Mouse (Mus musculus): ENCODE results near the gene Tmem132e. TPM values are rescaled to one million over a fixed set of nuclear protein-coding genes. Genes with fewer than 3 reads are reported as not detected.

Tmem132e gene
- total and polyA plus RNA-seq, 2 experiments from 2014 or later, result not detected

DNA sequence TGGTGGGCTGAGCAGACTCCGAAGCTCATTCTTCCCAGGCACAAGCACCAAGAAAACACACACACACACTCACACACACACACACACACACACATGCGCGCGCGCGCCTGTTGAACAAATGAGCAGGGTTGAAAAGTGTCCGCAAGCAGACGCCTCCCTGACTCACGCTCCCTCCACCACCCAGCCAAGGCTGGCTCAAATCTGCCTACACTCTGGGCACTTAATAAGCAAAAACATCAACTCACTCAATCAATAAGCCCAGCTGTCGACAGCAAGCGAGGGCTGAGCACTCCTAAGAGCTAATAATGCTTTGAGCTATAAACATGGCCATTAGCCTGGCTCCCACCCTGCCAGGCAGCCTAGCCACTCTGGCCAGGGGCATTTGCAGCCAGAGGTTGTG is 18.5 kb upstream of the Tmem132e start:
- Histone ChIP-seq H3K36me3 (replicated peaks; ENCODE audit: control insufficient read depth, insufficient read depth, low read length) (no peaks in the 10 kb centered on the region), H3K4me1 (ENCODE audit: control insufficient read depth, insufficient read depth) (no peaks in the 10 kb centered on the region), H3K27ac (ENCODE audit: low read depth) (no peak overlapping the region), H3K27me3 (ENCODE audit: control insufficient read depth, insufficient read depth, low read length) (no peaks in the 10 kb centered on the region), H3K4me3 (ENCODE audit: low read depth, low read length) (no peak overlapping the region), H3K9me3 (replicated peaks; ENCODE audit: control insufficient read depth, low read length) (no peaks in the 10 kb centered on the region), H3K9ac (replicated peaks; ENCODE audit: low read depth, low read length) (no peak overlapping the region), H3K4me2 (ENCODE audit: low read depth, low read length) (no peak overlapping the region)
- 75% methylated on average over 11 of the region's 11 CpGs for WGBS
- DNase-seq (ENCODE audit: low spot score) (no peak), ATAC-seq (ENCODE audit: insufficient read depth, low read depth) (no peak)
- no peak for TF ChIP-seq EP300 (IDR thresholded peaks at IDR 0.05; ENCODE audit: low read depth)
- no peak for TF ChIP-seq CTCF (IDR thresholded peaks at IDR 0.05; ENCODE audit: low read depth)

DNA sequence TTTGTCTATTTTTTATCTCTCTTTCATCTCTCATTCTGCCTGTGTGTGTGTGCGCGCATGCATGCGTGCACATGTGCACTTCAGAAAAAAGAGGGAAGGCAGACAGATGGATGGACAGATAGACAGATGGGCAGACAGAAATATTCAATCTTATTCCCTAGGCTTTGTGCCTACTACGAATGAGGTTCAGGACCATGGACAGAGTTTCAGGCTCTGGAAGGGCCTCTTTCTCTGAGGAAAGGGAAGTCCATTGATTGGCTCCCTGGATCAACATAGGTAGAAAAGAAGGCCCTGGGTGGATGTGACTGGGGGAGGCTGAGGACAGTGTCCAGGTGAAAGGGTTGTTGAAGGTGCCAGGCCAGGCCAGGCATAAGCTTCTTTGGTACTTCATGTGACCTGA is 17.1 kb upstream of the Tmem132e start:
- Histone ChIP-seq H3K27me3 (ENCODE audit: control insufficient read depth, insufficient read depth, low read length) (no peaks in the 10 kb centered on the region), H3K4me2 (ENCODE audit: low read depth, low read length) (no peak overlapping the region), H3K27ac (ENCODE audit: low read depth) (no peak overlapping the region), H3K4me1 (ENCODE audit: control insufficient read depth, insufficient read depth) (no peaks in the 10 kb centered on the region), H3K9me3 (replicated peaks; ENCODE audit: control insufficient read depth, low read length) (no peaks in the 10 kb centered on the region), H3K36me3 (replicated peaks; ENCODE audit: control insufficient read depth, insufficient read depth, low read length) (no peaks in the 10 kb centered on the region), H3K9ac (replicated peaks; ENCODE audit: low read depth, low read length) (no peak overlapping the region), H3K4me3 (ENCODE audit: low read depth, low read length) (no peak overlapping the region)
- TF ChIP-seq CTCF (IDR thresholded peaks at IDR 0.05; ENCODE audit: low read depth) (no peak), EP300 (IDR thresholded peaks at IDR 0.05; ENCODE audit: low read depth) (no peak)
- ATAC-seq (ENCODE audit: insufficient read depth, low read depth) (no peak), DNase-seq (ENCODE audit: low spot score) (no peak)
- WGBS, result 68% methylated on average over 4 of the region's 4 CpGs

DNA sequence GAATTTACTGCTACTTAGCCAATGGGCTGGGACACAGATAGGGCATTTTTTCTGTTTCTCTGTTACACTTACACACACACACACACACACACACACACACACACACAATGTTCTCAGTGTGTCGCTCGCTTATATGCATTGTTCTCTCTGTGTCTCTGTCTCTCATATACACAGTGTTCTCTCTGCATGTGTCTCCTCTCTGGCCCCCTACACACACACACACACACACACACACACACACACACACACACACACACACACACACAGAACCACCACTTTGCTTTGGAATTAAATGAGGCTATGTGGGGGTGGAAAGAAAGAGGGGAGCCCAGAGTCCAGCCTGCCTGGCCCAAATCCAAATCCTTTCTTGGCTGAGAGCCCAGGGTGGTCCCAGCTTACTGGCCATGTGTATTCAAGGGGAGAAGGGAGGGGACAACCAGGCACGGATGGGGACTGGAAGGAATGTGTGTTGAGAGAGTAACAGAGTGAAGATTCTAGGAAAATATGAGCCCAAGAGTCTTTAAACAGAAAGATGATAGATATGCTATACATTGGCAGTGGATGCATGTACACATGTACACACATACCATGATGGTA is 8.0 kb upstream of the Tmem132e start:
- Histone ChIP-seq H3K4me3 (ENCODE audit: low read depth, low read length) (no peak overlapping the region), H3K27ac (ENCODE audit: low read depth) (no peak overlapping the region), H3K4me1 (ENCODE audit: control insufficient read depth, insufficient read depth) (no peaks in the 10 kb centered on the region), H3K9ac (replicated peaks; ENCODE audit: low read depth, low read length) (no peak overlapping the region), H3K27me3 (ENCODE audit: control insufficient read depth, insufficient read depth, low read length) (peaks cover 25% of the 10 kb centered on the region), H3K4me2 (ENCODE audit: low read depth, low read length) (no peak overlapping the region), H3K36me3 (replicated peaks; ENCODE audit: control insufficient read depth, insufficient read depth, low read length) (no peaks in the 10 kb centered on the region), H3K9me3 (replicated peaks; ENCODE audit: control insufficient read depth, low read length) (no peaks in the 10 kb centered on the region)
- no peak for TF ChIP-seq CTCF (IDR thresholded peaks at IDR 0.05; ENCODE audit: low read depth)
- no peak for TF ChIP-seq EP300 (IDR thresholded peaks at IDR 0.05; ENCODE audit: low read depth)
- DNase-seq (ENCODE audit: low spot score) (no peak), ATAC-seq (ENCODE audit: insufficient read depth, low read depth) (no peak)
- 47% methylated on average over 3 of the region's 3 CpGs for WGBS

DNA sequence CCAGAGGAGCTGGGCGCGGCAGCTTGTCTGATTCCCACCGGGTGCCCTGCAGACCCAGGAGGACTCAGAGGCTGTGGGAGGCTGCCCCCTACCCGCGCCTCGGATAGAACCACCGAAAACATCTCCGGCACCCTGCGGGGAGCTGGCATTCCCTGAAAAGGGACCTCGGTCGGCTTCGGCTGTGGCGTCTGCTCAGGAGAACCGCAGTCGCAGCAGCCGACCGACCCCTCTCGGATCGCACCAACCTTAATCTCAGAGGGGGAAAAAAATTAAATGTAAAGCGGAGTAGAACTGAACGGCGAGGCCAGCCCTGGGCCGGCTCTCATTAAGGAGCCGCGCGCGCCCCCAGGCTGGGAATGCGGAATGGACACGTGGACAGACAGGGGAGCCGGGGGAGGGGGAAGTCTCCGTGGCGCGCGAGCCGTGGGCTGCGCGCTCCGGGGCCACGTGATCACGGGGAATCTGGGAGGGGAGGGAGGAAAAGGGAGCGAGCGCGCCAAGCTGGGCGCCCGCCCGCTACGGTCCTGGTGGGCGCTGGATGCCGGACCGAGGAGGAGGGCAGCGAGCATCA is 1.6 kb upstream of the Tmem132e start:
- Histone ChIP-seq H3K4me3 (ENCODE audit: low read depth, low read length) (peak overlapping the region; percentile 54), H3K9ac (replicated peaks; ENCODE audit: low read depth, low read length) (no peak overlapping the region), H3K4me2 (ENCODE audit: low read depth, low read length) (peak overlapping the region; percentile 73), H3K4me1 (ENCODE audit: control insufficient read depth, insufficient read depth) (peaks cover 15% of the 10 kb centered on the region), H3K36me3 (replicated peaks; ENCODE audit: control insufficient read depth, insufficient read depth, low read length) (no peaks in the 10 kb centered on the region), H3K27me3 (ENCODE audit: control insufficient read depth, insufficient read depth, low read length) (peaks cover 83% of the 10 kb centered on the region), H3K9me3 (replicated peaks; ENCODE audit: control insufficient read depth, low read length) (no peaks in the 10 kb centered on the region), H3K27ac (ENCODE audit: low read depth) (no peak overlapping the region)
- TF ChIP-seq EP300 (IDR thresholded peaks at IDR 0.05; ENCODE audit: low read depth) (no peak), CTCF (IDR thresholded peaks at IDR 0.05; ENCODE audit: low read depth) (no peak)
- ATAC-seq (ENCODE audit: insufficient read depth, low read depth) (0 out of 2 replicates have a peak, but pooled peaks have one; percentile 5), DNase-seq (ENCODE audit: low spot score) (no peak)
- under 1% methylated on average over 51 of the region's 51 CpGs for WGBS

DNA sequence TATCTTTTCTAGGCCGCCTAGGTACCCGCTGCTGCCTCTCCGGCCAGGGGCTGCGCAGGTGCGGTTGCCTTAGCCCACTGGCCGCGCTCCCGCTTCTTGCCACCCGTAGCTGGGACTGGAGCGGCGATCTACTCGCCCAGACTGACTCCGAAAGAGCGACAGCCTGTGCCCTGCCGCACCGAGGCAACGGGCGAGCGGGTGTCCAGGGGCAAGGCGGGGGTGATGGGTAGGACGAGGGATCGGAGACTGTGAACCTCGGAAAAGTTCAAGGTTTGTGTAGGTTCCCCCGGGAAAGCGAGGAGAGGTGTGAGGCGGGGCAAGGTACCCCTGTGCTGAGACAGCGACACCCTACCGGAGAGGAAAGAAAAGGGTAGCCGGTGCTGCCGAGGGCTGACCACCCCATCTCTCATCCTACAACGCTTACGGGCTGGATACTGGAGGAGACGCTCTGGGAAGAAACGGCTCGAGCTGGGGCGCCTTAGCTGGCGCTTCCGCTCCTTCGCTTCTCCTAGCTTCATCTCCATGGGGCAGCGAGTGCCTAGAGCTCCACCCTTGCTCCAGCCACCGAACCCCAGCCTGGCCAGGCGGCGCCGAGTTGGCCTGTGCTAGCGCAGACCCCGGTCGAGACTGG is 874 bp upstream of the Tmem132e start:
- H3K36me3 ChIP-seq (replicated peaks; ENCODE audit: control insufficient read depth, insufficient read depth, low read length), result no peaks in the 10 kb centered on the region
- H3K9ac ChIP-seq (replicated peaks; ENCODE audit: low read depth, low read length), result no peak overlapping the region

More for the DNA sequence above, 874 bp upstream of the Tmem132e start:
- Histone ChIP-seq H3K4me3 (ENCODE audit: low read depth, low read length) (peak overlapping the region; percentile 54), H3K4me1 (ENCODE audit: control insufficient read depth, insufficient read depth) (peaks cover 15% of the 10 kb centered on the region), H3K27me3 (ENCODE audit: control insufficient read depth, insufficient read depth, low read length) (peaks cover 88% of the 10 kb centered on the region), H3K27ac (ENCODE audit: low read depth) (no peak overlapping the region), H3K4me2 (ENCODE audit: low read depth, low read length) (peak overlapping the region; percentile 73), H3K9me3 (replicated peaks; ENCODE audit: control insufficient read depth, low read length) (no peaks in the 10 kb centered on the region)
- WGBS, result 1% methylated on average over 45 of the region's 47 CpGs
- DNase-seq (ENCODE audit: low spot score) (no peak), ATAC-seq (ENCODE audit: insufficient read depth, low read depth) (no peak)
- no peak for TF ChIP-seq EP300 (IDR thresholded peaks at IDR 0.05; ENCODE audit: low read depth)
- no peak for TF ChIP-seq CTCF (IDR thresholded peaks at IDR 0.05; ENCODE audit: low read depth)

Data from heart, postnatal 0 days (tissue).